Mouse (Mus musculus) testis, postnatal 14 days (tissue): ENCODE data around the gene Mgat5.

ENCODE experiments used
- DNase-seq: peaks from one replicate; pipeline ENCODE4 v3.0.0; 2021; ENCODE audit warnings: low spot score

Mgat5 gene

DNA sequence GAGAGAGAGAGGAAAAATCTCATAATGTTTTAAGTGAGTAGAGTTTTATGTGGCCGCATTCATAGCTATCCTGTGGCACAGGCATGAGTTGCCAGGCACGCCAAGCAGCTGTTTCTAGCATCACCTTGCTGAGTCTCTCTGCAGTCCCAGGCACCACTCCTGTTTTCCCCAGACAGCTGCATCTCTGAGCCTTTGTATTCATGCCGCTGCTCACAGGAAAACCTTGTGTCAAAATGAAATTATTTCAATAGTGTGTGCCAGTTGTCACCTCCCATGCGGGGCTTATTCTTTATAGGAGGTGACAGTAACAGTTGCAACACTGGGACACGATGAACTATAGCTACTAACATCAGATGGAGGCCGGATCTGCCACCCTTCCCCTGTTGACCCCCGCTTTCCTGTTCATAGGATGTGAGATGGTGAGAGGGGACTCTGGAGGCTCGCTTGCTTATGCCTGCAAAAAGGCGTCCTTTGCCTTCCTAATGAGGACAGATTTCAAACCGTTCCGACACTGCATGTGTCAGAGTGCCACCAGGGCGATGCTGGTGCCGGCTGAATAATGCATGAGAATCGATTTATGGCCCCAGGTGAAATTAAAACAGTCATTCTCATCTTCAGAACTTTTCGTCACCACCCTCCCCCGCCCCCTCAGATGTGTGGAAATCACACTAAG is 303.4 kb downstream of the Mgat5 start:
- no peak for DNase-seq

DNA sequence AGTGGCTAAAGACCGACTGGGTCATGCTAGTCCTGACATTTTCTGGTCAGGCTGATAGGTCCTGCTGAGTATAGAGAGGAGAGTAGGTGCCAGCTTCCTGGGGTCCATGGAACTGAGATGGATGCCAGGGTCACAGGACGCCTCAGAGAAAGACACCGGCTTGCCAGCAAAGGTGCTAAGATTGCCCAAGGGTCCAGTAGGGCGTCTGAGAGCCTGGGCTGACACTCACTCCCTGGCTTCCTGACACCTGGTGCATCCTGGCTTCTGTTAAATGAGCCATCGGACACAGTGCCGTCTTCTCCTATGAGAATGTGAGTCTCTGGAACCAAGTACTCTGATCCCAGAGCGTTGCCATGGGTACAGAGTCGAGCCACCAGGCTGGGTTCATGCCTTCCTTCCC is 304.1 kb downstream of the Mgat5 start:
- DNase-seq, result no peak

DNA sequence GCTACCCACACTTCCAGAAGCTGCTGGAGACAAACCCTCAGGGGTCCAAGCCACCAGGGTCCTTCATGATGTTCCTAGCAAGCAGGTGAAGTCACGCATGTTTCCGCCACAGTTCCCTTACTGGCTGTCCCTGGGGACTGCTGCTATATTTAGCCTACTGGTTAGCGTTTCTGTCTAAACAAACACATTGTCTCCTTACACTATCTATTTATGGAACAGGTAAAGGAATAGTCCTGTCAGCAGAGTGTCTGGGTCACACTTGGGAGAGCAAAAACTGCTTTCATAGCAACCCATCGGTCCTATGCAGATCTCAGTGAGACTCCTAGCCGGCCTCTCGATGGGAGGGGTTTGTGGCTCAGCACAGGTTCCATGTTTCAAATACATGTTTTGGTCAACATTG is 306.5 kb downstream of the Mgat5 start:
- DNase-seq, result no peak

DNA sequence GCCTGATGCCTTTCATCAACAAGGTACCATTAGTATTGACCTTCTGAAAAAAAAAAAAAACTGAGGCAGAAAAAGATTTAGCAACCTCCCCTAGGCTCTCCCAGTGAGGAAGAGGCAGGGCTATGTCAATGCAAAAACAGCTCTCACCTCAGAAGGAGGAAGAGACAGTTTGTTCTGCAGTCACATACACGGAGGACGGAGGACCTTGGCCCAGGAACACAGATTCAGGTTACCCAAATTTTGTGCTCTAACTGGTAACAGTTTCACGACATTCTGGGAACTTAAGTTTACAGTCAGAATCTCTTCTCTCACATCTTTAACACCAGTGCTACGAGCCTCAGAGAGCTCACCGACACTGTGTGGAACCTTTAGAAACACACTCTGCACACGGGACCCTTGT is 307.9 kb downstream of the Mgat5 start:
- no peak for DNase-seq

DNA sequence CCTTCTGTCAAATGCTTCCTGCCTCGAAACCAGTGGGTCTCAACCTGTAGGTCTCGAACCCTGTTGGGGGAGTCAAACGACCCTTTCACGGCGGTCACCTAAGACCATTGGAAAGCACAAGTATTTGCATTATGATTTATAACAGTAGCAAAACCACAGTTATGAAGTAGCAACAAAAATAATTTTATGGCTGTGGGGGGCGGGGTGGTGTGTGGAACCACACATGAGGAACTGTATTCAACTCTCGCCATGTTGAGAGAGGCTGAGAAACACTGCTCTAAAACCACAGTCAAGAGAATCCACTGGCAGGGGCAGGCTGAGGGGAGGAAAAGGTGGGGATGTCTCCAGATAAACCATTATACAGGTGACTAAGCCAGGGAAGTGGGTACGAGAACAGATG is 308.3 kb downstream of the Mgat5 start:
- no peak for DNase-seq

DNA sequence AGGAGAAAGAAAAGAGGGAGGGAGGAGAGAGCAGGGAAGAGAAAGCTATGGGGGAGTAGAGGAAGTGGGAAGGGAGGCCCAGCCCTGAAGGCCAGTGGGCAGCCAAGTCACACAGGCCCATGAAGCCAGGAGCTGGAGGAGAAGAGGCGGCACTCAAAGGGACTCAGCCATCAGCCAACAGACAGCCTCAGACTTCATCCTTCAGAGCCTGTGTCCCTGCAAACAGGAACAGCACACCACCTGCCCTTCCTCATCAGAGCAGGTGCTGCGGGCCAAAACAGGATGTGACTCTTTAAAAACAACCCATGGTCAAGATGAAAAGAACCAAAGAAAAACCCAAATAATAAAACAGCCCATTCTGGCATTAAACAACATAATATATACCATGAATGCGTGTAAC is 308.8 kb downstream of the Mgat5 start:
- DNase-seq, result no peak

DNA sequence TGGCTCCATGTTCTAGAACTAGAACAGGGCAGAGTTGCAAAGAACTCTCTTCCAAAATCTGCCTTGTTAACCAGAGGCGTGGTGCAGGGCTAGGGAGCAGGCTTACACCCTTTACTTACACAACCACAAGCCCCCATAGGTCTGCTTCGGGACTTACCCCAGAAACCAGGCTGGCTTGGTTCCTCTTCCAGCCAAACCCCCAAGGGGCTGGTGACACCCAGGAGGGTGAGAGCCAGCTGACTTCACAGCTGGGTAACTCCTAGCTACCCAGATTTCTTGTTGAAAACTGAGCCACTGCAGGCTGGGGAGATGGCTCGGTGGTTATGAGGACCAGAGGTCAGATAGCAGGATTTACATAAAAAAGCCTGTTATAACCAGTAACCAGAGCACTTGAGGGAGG is 309.7 kb downstream of the Mgat5 start:
- DNase-seq, result no peak

DNA sequence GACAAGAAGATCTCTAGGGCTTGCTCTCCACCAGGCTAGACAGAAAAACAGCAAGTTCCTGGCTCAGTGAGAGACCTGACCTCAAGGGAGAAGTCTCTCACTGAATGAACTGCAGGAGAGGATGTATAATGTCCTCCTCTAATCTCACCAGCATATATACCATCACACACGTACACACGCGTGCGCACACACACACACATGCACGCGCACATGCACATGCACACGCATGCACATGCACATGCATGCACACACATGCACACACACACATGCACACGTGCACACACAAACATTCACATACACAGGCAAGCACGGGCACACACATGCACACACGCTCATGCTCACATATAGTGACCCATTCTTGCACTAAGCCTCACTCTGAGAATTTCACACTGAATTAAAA is 310.1 kb downstream of the Mgat5 start:
- no peak for DNase-seq

DNA sequence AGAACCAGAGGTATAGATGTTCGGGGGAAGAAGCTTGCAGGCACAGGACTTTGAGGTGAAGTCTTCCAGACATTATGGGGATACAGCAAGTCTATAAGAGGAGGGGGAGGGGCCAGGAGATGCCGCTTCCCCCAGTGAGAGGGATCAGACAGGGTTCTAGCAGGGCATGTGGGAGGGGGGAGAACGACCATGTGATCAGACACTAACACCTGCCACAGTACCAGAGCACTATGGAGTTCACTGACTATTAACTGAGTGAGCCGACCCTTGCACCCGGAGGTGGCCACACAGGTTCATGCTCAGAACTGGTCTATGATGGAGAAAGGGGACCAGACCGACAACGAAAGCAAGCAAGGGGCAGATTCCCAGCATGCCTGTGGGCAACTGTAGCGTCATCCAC is 318.5 kb downstream of the Mgat5 start:
- DNase-seq, result no peak

DNA sequence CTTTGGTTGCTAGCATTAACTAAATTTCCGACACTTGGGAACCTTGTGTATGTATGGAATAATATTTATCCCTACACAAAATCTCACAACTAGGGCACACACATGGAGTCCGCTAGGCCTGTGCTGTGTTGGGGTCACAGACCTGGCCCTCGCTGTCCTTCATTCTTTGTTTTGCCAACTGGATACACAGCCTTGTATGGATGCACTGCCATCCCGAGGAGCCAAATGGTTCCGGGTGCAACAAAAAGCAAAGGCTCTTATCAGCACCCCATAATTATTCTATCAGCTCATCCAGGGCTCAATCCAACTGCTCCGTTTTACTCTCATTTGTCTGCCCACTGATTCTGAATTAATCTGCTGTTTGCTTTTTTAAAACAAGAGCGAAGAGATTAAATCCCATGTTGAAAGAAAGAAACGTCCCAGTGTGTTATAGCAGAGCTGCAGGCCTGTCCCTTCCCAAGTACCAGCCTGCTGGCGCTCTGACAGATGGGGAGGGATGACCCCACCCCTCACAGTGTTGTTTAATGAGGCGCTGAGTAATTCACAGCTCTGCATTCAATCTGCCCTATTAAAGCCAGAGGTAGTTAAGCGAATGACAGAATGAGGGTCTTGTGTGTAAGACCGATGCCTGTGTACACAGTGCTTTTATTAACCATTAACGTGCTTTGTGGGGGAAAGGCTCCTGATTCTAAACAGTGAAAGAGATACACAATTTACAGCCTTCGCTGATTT is 326.2 kb downstream of the Mgat5 start:
- DNase-seq, result no peak

DNA sequence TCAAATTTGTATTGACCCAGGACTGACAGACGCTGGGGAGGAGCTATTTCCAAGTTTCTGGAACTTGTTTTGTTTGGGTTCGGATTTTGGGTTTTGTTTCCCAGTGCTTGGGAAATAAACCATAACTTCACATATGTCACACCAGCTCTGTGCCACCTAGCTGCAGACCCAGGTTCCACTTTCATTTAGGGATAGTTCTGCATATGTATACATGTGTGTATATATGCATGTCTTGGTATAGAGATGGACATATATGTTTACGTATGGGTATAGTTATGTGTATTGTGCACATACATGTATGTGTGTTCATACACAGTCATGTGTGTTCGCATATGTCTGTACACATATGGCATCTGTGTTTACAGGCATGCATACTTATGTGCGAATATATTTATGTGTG is 326.9 kb downstream of the Mgat5 start:
- DNase-seq, result no peak

DNA sequence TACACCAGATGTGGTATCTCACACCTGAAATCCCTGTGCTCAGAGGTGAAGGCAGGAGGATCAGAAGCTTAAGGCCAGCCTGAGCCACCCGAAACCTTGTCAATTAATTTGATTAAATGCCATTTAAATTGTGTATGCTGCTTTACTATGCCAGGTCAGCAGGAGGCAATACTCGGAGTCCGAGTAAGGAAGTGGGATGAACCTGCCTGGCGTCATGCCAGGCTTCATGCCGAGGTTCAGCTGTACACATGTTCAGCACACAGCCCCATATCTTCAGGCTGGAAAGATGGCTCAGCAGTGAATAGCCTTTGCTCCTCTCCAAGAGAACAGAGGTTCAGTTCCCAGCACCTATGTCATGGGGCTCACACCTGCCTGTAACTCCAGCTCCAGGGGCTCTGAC is 331.6 kb downstream of the Mgat5 start:
- DNase-seq, result no peak

DNA sequence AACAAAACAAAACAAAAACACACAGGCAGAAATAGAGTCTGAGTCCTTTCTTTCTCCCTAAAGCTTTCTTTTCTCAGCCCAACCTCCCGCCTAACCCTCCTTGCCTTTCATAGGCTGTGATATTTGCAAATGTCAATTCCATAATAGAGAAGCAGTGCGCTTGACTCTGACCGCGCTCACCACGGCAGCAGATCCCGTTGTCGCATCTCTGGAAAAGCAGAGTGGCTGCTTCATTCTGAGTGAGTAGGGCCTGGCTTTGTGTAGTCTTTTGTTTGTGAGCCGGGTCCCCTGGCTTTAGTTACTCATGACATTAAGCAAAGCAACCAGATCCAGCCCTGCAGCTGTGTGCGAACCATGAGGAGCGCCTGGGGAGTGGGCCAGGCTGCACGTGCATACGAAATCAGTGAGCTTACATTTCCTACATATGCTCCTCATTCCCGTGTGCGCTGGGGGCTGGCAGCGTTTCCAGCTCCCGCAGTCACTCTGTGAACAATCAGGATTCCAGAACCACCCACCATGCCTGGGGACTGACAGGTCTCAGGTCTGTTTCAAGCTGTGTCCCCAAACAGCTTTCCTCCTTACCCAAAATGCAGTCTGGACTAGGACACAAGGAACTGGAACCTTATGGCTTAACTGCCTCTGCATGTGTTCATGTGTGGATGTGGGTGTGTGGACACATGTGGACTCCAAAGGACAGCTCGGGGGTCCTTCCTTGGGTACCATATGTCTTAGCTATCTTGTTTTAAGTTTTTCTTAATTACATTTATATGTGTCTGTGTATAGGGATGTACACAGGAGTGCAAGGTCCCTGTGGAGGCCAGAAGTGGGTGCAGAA is 332.6 kb downstream of the Mgat5 start:
- no peak for DNase-seq
